Mouse (Mus musculus) CH12.LX (cell line): Measurements from ENCODE around the gene Plekhg3. TPM values are rescaled to one million over a fixed set of nuclear protein-coding genes. Genes with fewer than 3 reads are reported as not detected.

Experiments
- DNase-seq: peaks from one replicate; pipeline ENCODE4 v3.0.0-alpha.2; 2013; ENCODE audit errors: extremely low read depth
- H3K27ac ChIP-seq: 2 replicates; pipeline ENCODE4 v1.5.1; 2012; ENCODE audit warnings: low read depth, mild to moderate bottlenecking, control low read depth, moderate library complexity; ENCODE audit not compliant: insufficient read depth
- H3K27me3 ChIP-seq: replicated peaks from 2 replicates; pipeline ENCODE3; 2012; ENCODE audit warnings: inconsistent platforms
- H3K36me3 ChIP-seq, 2 experiments: replicated peaks in 1 of 2; 2 replicates each; pipeline versions ENCODE3 to v1.6.1; 2012; ENCODE audit warnings: inconsistent platforms in 1 of 2, low read length in 1 of 2, mild to moderate bottlenecking in 1 of 2, mixed read lengths in 1 of 2, moderate library complexity in 1 of 2; ENCODE audit not compliant: control insufficient read depth in 1 of 2, insufficient read depth in 1 of 2
- H3K4me1 ChIP-seq, 2 experiments: 2 replicates each; pipeline ENCODE4 v1.6.1; 2012; ENCODE audit warnings: inconsistent platforms in 1 of 2, moderate library complexity in 1 of 2; ENCODE audit not compliant: insufficient read depth in 2 of 2, control insufficient read depth in 1 of 2
- H3K4me2 ChIP-seq: 2 replicates; pipeline ENCODE4 v1.6.1; 2012; ENCODE audit warnings: low read depth, mild to moderate bottlenecking, control low read depth; ENCODE audit not compliant: poor library complexity, insufficient read depth, severe bottlenecking
- H3K4me3 ChIP-seq, 3 experiments: fragments of 150-350 bp in 1 of 3; sonication (generic) in 1 of 3; replicated peaks in 1 of 3; 2 replicates each; pipeline versions ENCODE3 to v1.5.1; 2011 to 2012; ENCODE audit warnings: low read depth in 2 of 3, low read length in 2 of 3, mild to moderate bottlenecking in 2 of 3, moderate library complexity in 2 of 3, control low read depth in 1 of 3, improper control_type of control experiment in 1 of 3, inconsistent platforms in 1 of 3, mixed read lengths in 1 of 3; ENCODE audit not compliant: poor library complexity in 1 of 3
- H3K79me2 ChIP-seq: replicated peaks from 2 replicates; pipeline ENCODE4 v1.6.1; 2012; ENCODE audit warnings: mild to moderate bottlenecking, moderate library complexity; ENCODE audit not compliant: control insufficient read depth, poor library complexity, insufficient read depth, severe bottlenecking; ENCODE audit errors: extremely low read depth
- H3K9ac ChIP-seq: 2 replicates; pipeline ENCODE4 v1.6.1; 2012; ENCODE audit warnings: low read depth, mild to moderate bottlenecking, control low read depth, moderate library complexity; ENCODE audit not compliant: insufficient read depth
- H3K9me3 ChIP-seq: replicated peaks from 2 replicates; pipeline ENCODE3; 2012; ENCODE audit warnings: low read length, inconsistent platforms, mixed read lengths
- BHLHE40 ChIP-seq: IDR thresholded peaks from 2 replicates; pipeline ENCODE4 v1.6.1; 2011; ENCODE audit warnings: mild to moderate bottlenecking, low read depth, low read length, improper control_type of control experiment
- CHD2 ChIP-seq: IDR thresholded peaks from 2 replicates; pipeline ENCODE4 v1.6.1; 2011; ENCODE audit warnings: low read length, improper control_type of control experiment
- E2F4 ChIP-seq: IDR thresholded peaks from 2 replicates; pipeline ENCODE4 v1.6.1; 2011; ENCODE audit warnings: low read depth, low read length, improper control_type of control experiment; ENCODE audit not compliant: insufficient replicate concordance
- ELF1 ChIP-seq: IDR thresholded peaks from 2 replicates; pipeline ENCODE4 v1.6.1; 2014; ENCODE audit warnings: low read depth, mild to moderate bottlenecking, inconsistent platforms, low read length, improper control_type of control experiment
- EP300 ChIP-seq: IDR thresholded peaks from 2 replicates; pipeline ENCODE4 v1.6.1; 2011; ENCODE audit warnings: low read length, improper control_type of control experiment
- IRF4 ChIP-seq: IDR thresholded peaks from 2 replicates; pipeline ENCODE4 v1.6.1; 2014; ENCODE audit warnings: low read depth, mild to moderate bottlenecking, inconsistent platforms, low read length, improper control_type of control experiment
- KAT2A ChIP-seq: IDR thresholded peaks from 2 replicates; pipeline ENCODE4 v1.6.1; 2012; ENCODE audit warnings: low read length, improper control_type of control experiment, inconsistent platforms; ENCODE audit not compliant: insufficient replicate concordance
- MAFK ChIP-seq: IDR thresholded peaks from 2 replicates; pipeline ENCODE4 v1.6.1; 2011; ENCODE audit warnings: low read length, improper control_type of control experiment; ENCODE audit not compliant: insufficient replicate concordance
- MEF2A ChIP-seq: IDR thresholded peaks from 2 replicates; pipeline ENCODE4 v1.6.1; 2014; ENCODE audit warnings: low read depth, mild to moderate bottlenecking, inconsistent platforms, low read length, improper control_type of control experiment, borderline replicate concordance
- PAX5 ChIP-seq: IDR thresholded peaks from 2 replicates; pipeline ENCODE4 v1.6.1; 2012; ENCODE audit warnings: low read length, inconsistent platforms, mixed read lengths
- POLR2A ChIP-seq: IDR thresholded peaks from 2 replicates; pipeline ENCODE4 v1.6.1; 2011; ENCODE audit warnings: low read depth, mild to moderate bottlenecking, improper control_type of control experiment, low read length
- SIN3A ChIP-seq: IDR thresholded peaks from 2 replicates; pipeline ENCODE4 v1.6.1; 2012; ENCODE audit warnings: low read length, improper control_type of control experiment, inconsistent platforms
- TBP ChIP-seq: conservative IDR thresholded peaks from 2 replicates; pipeline ENCODE4 v1.6.1; 2011; ENCODE audit warnings: low read depth, low read length, improper control_type of control experiment
- TCF12 ChIP-seq: IDR thresholded peaks from 2 replicates; pipeline ENCODE4 v1.6.1; 2014; ENCODE audit warnings: low read depth, mild to moderate bottlenecking, inconsistent platforms, low read length, improper control_type of control experiment
- USF2 ChIP-seq: conservative IDR thresholded peaks from 2 replicates; pipeline ENCODE4 v1.6.1; 2011; ENCODE audit warnings: low read depth, low read length, improper control_type of control experiment
- ZC3H11A ChIP-seq: IDR thresholded peaks from 2 replicates; pipeline ENCODE4 v1.6.1; 2012; ENCODE audit warnings: low read depth, mild to moderate bottlenecking, inconsistent platforms, low read length, improper control_type of control experiment
- ZNF384 ChIP-seq: IDR thresholded peaks from 2 replicates; pipeline ENCODE4 v1.6.1; 2012; ENCODE audit warnings: low read depth, low read length, improper control_type of control experiment, inconsistent platforms
- dilution Hi-C: fragments of 300-500 bp; cut with MboI; formaldehyde crosslinking; loops from 2 replicates; pipeline ENCODE4 v1.14.3; 2020; ENCODE audit warnings: low sequenced_read_pairs; ENCODE audit not compliant: extremely low pct_unique_long_range_greater_than_20kb, extremely low pct_ligation_motif_present
- in situ Hi-C: fragments of 300-500 bp; cut with MboI; formaldehyde crosslinking; loops from 3 replicates; pipeline ENCODE4 v1.14.3; 2019; ENCODE audit warnings: low sequenced_read_pairs, low pct_ligation_motif_present, low pct_unique_long_range_greater_than_20kb, mixed read lengths
- polyA plus RNA-seq: library from polyadenylated mRNA; unstranded; fragments of >175 nt; gene quantifications from 2 replicates; pipeline ENCODE4 v1.2.1, GENCODE M21; 2012; ENCODE audit warnings: low read depth; ENCODE audit not compliant: insufficient read length
- total RNA-seq, 2 experiments: library from RNA; depleted of rRNA; stranded (reverse); fragments of 300-350 nt in 1 of 2; fragments of >200 nt in 1 of 2; gene quantifications; 2 replicates each; pipeline ENCODE4 v1.2.3; 2012 to 2014

The Plekhg3 gene
- total and polyA plus RNA-seq, 3 experiments, result 0.04 to 6.1 (median 0.27) TPM

DNA sequence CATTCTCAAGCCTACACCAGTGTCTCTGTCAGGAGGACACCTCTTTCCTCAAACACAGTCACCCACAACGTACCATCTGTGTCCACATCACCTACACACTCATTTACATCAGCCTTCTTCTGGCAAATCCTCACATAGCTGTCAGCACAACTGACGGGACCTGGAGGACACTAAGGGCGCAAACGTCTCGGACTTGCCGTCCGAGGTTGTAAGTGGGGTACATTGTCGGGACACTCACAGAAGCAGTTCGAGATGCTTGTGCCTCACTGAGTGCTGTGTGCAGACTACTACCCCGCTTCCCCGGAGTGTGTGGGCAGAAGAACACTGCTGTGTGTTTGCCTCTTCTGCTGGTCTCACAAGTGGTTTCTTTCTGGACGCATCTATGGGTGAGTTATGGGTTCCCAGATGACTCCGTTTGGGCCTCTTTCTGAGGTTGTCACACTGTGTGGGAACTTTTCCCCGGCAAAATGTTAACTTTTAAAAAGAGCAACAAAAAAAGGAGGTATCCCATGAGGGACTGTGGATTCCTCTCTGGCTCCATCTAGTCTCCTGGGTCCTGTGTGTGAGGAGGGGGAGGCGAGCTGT lies 15.2 kb downstream of the Plekhg3 start:
- H3K27ac ChIP-seq, result no peak overlapping the region
- H3K4me1 ChIP-seq, result peaks cover 10 to 21% of the 10 kb centered on the region in 2 experiments
- DNase-seq, result no peak
- no peak overlapping the region for H3K4me3 ChIP-seq
- H3K9ac ChIP-seq, result no peak overlapping the region
- in situ Hi-C loops, result loop anchor here (5.0 kb wide), 1 partner anchor 54 kb away; no protein-coding TSS in a partner anchor
- no peaks in the 10 kb centered on the region for H3K9me3 ChIP-seq
- H3K27me3 ChIP-seq, result no peaks in the 10 kb centered on the region
- TF ChIP-seq TBP (no peak), E2F4 (no peak), SIN3A (no peak), MEF2A (no peak), MAFK (no peak), POLR2A (no peak), BHLHE40 (no peak), ELF1 (no peak)
- H3K79me2 ChIP-seq, result no peaks in the 10 kb centered on the region
- H3K36me3 ChIP-seq, result no peaks in the 10 kb centered on the region
- dilution Hi-C loops, result no loop called here
- H3K4me2 ChIP-seq, result no peak overlapping the region

DNA sequence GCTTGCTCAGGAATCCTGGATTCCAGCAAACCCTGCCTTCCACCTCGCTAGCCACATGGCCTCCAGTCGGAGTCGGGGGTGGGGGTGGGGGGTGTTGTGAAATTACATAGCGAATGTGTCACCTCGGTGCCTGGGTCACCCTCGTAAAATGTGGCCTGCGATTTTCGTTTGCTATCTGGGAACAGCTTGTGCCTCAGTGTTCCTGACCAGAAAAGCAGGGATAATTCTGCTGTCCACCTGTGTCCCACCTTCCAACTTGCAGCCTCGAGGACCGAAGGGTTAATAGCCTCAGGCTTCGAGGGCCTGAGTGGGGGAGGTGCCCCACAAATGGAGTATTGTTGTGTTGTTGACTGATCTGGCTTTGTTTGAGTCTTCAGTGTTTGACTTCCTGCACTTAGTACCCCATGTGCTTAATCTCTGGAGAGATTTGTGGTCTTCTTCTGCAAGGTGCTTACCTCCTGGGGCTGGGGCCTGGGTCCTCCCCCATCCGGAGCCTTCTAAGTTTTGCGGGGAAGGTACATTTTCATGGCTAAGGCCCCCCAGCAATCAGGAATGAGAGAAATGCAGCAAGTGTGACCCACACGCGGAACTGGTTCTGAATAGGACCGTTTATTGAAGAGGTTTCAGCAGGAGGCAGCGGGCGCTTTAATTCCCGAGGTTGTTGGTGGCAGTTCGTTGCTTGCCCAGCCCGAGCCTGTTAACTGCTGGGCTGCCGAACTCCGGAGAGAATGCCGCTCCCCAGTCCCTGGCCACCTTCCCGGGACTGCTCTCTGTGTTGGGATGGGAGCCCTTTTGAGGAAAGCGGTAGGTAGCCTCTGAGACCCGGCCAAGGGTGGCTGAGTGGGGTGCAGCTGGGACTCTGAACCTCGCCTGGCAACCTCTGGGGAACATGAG lies 15.9 kb downstream of the Plekhg3 start:
- H3K27ac ChIP-seq, result no peak overlapping the region
- TF ChIP-seq USF2 (no peak), ZC3H11A (no peak), ELF1 (no peak), PAX5 (no peak), KAT2A (no peak), TCF12 (no peak), E2F4 (no peak), IRF4 (no peak), EP300 (no peak), SIN3A (no peak), ZNF384 (no peak), POLR2A (no peak), CHD2 (no peak)
- TF ChIP-seq, all 38 proteins: peak for 0
- no peak for DNase-seq

More for the DNA sequence above, 15.9 kb downstream of the Plekhg3 start:
- peaks cover 10 to 21% of the 10 kb centered on the region in 2 experiments for H3K4me1 ChIP-seq
- in situ Hi-C loops (loop anchor here (5.0 kb wide), 1 partner anchor 54 kb away; no protein-coding TSS in a partner anchor), dilution Hi-C loops (no loop called here)
- H3K9ac ChIP-seq, result no peak overlapping the region
- no peak overlapping the region for H3K4me3 ChIP-seq
- H3K4me2 ChIP-seq, result no peak overlapping the region
- H3K9me3 ChIP-seq, result no peaks in the 10 kb centered on the region
- H3K79me2 ChIP-seq, result no peaks in the 10 kb centered on the region
- no peaks in the 10 kb centered on the region for H3K36me3 ChIP-seq
- no peaks in the 10 kb centered on the region for H3K27me3 ChIP-seq
